Mouse (Mus musculus) intestine, embryonic 15.5 days (tissue): Measurements from ENCODE around the gene Cep85l. TPM values are rescaled to one million over a fixed set of nuclear protein-coding genes. Genes with fewer than 3 reads are reported as not detected.

Experiments
- ATAC-seq: fragments of 200-750 bp; cut with Nextera tagmentation; 2 replicates; pipeline ENCODE4 v1.8.0; 2017; ENCODE audit warnings: moderate TSS enrichment, moderate library complexity
- H3K27ac ChIP-seq: fragments of 300-500 bp; sonication (generic); 2 replicates; pipeline ENCODE4 v1.5.1; 2015; ENCODE audit warnings: mild to moderate bottlenecking, inconsistent platforms
- H3K27me3 ChIP-seq: fragments of 300-500 bp; sonication (generic); replicated peaks from 2 replicates; pipeline ENCODE4 v1.6.1; 2015; ENCODE audit warnings: inconsistent platforms
- H3K36me3 ChIP-seq: fragments of 300-500 bp; sonication (generic); 2 replicates; pipeline ENCODE4 v1.6.1; 2015; ENCODE audit warnings: inconsistent platforms
- H3K4me1 ChIP-seq: fragments of 300-500 bp; sonication (generic); replicated peaks from 2 replicates; pipeline ENCODE4 v1.6.1; 2015; ENCODE audit warnings: inconsistent platforms
- H3K4me2 ChIP-seq: fragments of 300-500 bp; sonication (generic); replicated peaks from 2 replicates; pipeline ENCODE4 v1.6.1; 2015; ENCODE audit warnings: mild to moderate bottlenecking, inconsistent platforms
- H3K4me3 ChIP-seq: fragments of 300-500 bp; sonication (generic); replicated peaks from 2 replicates; pipeline ENCODE4 v1.5.1; 2015; ENCODE audit warnings: inconsistent platforms
- H3K9ac ChIP-seq: fragments of 300-500 bp; sonication (generic); 2 replicates; pipeline ENCODE4 v1.6.1; 2015; ENCODE audit warnings: inconsistent platforms
- H3K9me3 ChIP-seq: fragments of 300-500 bp; sonication (generic); 2 replicates; pipeline ENCODE4 v1.6.1; 2016; ENCODE audit warnings: inconsistent platforms
- WGBS: fragments of 180-500 bp; shearing (Covaris S2); methylation state at CpG from one replicate; pipeline ENCODE4 v1.1.7; 2015; 5-methylcytosine and 5-hydroxymethylcytosine counted together
- polyA plus RNA-seq: library from polyadenylated mRNA; unstranded; fragments of >200 nt; fragmentation: Nextera tagmentation; extraction: Ambion mirVana; gene quantifications from 2 replicates; pipeline ENCODE4 v1.2.1, GENCODE M21; 2015

Cep85l gene
- polyA plus RNA-seq, 1 experiment from 2014 or later = 3.5 TPM

- Histone ChIP-seq H3K4me3 (no peak overlapping the region), H3K36me3 (no peaks in the 10 kb centered on the region), H3K9me3 (no peaks in the 10 kb centered on the region), H3K4me1 (no peaks in the 10 kb centered on the region), H3K27ac (no peak overlapping the region), H3K4me2 (no peak overlapping the region), H3K27me3 (no peaks in the 10 kb centered on the region), H3K9ac (no peak overlapping the region)
- WGBS = 79% methylated on average over 1 of the region's 1 CpGs
- ATAC-seq = no peak
Observed at GRCm38 (mm10) chr10:53349254-53349653, 30.5 kb downstream of the Cep85l start.

DNA sequence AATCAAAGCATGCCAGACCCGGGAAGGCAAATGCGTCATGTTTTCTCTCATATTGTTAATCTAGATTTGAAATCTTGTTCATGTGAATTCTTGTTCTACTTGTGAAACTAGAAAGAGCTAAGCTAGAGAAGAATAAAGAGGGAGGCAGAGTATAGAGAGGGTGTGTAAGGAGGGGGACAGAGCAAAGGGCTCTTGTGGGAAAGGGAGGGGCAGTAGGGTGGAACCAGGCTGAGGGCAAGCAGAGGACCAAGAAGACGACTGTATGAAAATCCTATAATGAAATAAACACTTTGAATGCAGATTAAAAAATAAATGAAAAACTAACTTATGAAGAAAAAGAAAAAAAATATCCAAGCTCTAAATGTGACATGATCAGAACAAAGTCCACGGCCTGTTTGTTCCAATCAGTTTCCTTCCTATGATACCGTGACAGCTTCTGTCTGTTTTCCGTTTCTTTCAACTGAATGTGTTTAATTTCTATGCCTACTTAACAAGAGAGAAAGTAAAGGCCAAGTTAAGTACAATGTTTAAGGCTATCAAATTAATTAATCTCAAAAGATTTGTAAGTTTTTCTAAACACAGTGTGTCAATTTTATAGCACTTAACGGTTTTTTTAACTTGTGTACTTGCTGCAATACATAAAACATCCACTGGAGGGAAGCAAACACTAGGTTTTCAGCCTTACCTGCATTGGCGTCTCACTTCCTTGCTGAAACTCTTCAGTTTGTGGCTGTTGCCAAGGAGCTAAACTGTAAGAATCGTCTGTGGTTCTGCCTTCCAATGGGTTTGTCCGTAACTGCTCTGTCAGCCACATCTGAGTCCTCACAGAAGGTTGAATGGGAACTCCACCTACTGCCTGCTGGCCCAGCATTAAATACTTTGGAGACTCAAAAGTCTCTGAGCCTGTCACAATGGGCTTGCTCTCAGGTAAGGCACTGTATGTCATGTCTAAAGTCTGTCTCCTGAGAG lies 31.7 kb downstream of the Cep85l start:
- Histone ChIP-seq H3K4me1 (peaks cover 3% of the 10 kb centered on the region; the same call in 1 of the 2 replicates), H3K36me3 (no peaks in the 10 kb centered on the region), H3K9me3 (no peaks in the 10 kb centered on the region), H3K4me3 (no peak overlapping the region), H3K27me3 (no peaks in the 10 kb centered on the region), H3K4me2 (no peak overlapping the region), H3K9ac (no peak overlapping the region), H3K27ac (no peak overlapping the region)
- peak; percentile 73; the same call in 1 of the 2 replicates for ATAC-seq
- WGBS = 56% methylated on average over 10 of the region's 10 CpGs

DNA sequence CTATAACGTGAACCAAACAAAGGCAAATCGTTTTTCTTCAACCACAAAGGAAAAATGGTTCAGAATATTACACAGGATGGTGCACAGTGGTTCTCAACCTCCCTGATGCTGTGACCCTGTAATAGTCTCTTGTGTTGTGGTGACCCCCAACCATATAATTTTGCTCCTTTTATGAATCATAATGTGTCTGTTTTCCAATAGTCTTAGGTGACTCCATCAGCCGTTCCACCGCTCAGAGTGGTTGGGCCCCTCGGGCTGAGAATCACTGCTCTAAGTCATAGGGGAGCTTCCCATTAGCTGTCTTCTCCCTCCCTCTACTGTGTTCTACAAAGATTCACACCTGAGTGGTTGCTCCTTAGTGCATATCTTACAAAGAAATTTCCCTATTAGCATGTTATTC lies 32.8 kb downstream of the Cep85l start:
- H3K27ac ChIP-seq = no peak overlapping the region
- H3K4me2 ChIP-seq = no peak overlapping the region
- ATAC-seq = 0 out of 2 replicates have a peak, but pooled peaks have one; percentile 6
- no peak overlapping the region for H3K4me3 ChIP-seq
- peaks cover 3% of the 10 kb centered on the region; the same call in 1 of the 2 replicates for H3K4me1 ChIP-seq
- 86% methylated on average over 5 of the region's 5 CpGs for WGBS
- H3K27me3 ChIP-seq = no peaks in the 10 kb centered on the region
- no peaks in the 10 kb centered on the region for H3K9me3 ChIP-seq
- no peaks in the 10 kb centered on the region for H3K36me3 ChIP-seq
- H3K9ac ChIP-seq = no peak overlapping the region

DNA sequence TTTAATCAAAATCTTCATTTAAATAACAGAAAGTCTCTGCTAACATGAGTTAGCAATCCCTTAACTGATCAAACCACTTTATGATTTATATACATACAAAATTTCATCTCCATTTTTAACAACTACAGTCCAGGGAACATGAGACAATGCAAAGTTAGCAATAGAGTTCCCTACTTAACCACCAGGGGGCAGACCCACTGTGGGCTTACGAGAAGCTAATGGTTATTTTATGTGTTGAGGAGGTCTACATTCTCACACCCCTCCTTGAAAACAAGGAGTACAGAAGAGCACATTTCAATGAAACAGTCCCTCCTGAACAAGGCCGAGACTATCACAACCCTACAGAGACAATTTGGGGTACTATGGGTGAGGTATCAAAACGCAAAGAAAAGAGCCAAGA lies 33.2 kb downstream of the Cep85l start:
- Histone ChIP-seq H3K27ac (no peak overlapping the region), H3K4me2 (no peak overlapping the region), H3K9ac (no peak overlapping the region), H3K36me3 (no peaks in the 10 kb centered on the region), H3K9me3 (no peaks in the 10 kb centered on the region), H3K4me3 (no peak overlapping the region), H3K27me3 (no peaks in the 10 kb centered on the region), H3K4me1 (peaks cover 3% of the 10 kb centered on the region; the same call in 1 of the 2 replicates)
- 0 out of 2 replicates have a peak, but pooled peaks have one; percentile 10 for ATAC-seq
- WGBS = 55% methylated on average over 3 of the region's 3 CpGs

- no peak overlapping the region for H3K27ac ChIP-seq
- no peak overlapping the region for H3K4me3 ChIP-seq
- no peaks in the 10 kb centered on the region for H3K27me3 ChIP-seq
- no peak for ATAC-seq
- H3K9ac ChIP-seq = no peak overlapping the region
- WGBS = 88% methylated on average over 4 of the region's 4 CpGs
- no peak overlapping the region for H3K4me2 ChIP-seq
- no peaks in the 10 kb centered on the region for H3K36me3 ChIP-seq
- no peaks in the 10 kb centered on the region for H3K9me3 ChIP-seq
- peaks cover 3% of the 10 kb centered on the region; the same call in 1 of the 2 replicates for H3K4me1 ChIP-seq
Observed at GRCm38 (mm10) chr10:53345508-53345907, 34.2 kb downstream of the Cep85l start.

DNA sequence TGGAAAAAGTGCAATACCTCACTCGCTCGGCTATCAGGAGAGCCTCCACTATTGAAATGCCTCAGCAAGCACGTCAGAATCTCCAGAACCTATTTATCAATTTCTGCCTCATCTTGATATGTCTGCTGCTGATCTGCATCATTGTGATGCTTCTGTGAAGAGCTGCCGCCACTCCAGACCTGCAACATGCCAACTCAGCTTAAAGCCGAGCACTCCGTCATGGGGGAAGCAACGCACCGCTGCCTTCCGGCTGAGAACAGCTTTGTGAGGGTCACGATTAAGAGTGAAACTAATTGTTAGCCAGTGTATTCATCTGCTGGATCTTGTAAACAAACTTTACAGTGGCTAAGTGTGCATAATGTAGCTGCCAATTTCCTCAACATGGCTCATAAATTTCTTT lies 35.9 kb downstream of the Cep85l start:
- no peak for ATAC-seq
- Histone ChIP-seq H3K27me3 (no peaks in the 10 kb centered on the region), H3K4me3 (no peak overlapping the region), H3K27ac (no peak overlapping the region), H3K4me2 (0 out of 2 replicates have a peak overlapping the region, but pooled peaks have one; percentile 20), H3K9ac (no peak overlapping the region), H3K9me3 (no peaks in the 10 kb centered on the region), H3K4me1 (peaks cover 3% of the 10 kb centered on the region; the same call in 1 of the 2 replicates), H3K36me3 (no peaks in the 10 kb centered on the region)
- 56% methylated on average over 10 of the region's 10 CpGs for WGBS

DNA sequence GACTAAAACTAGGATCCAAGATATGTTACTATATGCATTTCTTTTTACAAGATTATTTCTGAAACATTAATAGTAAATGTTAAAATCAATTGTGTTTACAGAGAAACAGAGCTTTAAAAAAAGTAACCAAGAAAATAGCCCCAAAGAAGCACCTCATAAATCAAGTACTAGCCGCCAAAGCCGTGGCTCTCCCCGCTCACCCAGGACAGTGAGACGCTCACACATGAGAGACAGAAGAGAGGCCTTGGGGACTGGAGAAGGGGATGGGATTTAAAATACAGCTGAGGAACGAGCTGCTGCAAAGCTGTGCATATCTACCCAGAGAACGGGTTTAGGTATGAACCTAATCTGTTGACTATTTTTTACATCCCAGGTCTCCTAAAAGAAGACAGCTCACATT lies 36.4 kb downstream of the Cep85l start:
- peaks cover 3% of the 10 kb centered on the region; the same call in 1 of the 2 replicates for H3K4me1 ChIP-seq
- 32% methylated on average over 6 of the region's 6 CpGs for WGBS
- no peak for ATAC-seq
- no peak overlapping the region for H3K27ac ChIP-seq
- no peaks in the 10 kb centered on the region for H3K9me3 ChIP-seq
- H3K27me3 ChIP-seq = no peaks in the 10 kb centered on the region
- no peak overlapping the region for H3K9ac ChIP-seq
- no peaks in the 10 kb centered on the region for H3K36me3 ChIP-seq
- H3K4me2 ChIP-seq = no peak overlapping the region
- no peak overlapping the region for H3K4me3 ChIP-seq

- Histone ChIP-seq H3K27ac (no peak overlapping the region), H3K9me3 (no peaks in the 10 kb centered on the region), H3K27me3 (no peaks in the 10 kb centered on the region), H3K9ac (no peak overlapping the region), H3K4me3 (no peak overlapping the region), H3K4me1 (peaks cover 3% of the 10 kb centered on the region; the same call in 1 of the 2 replicates), H3K4me2 (no peak overlapping the region), H3K36me3 (no peaks in the 10 kb centered on the region)
- ATAC-seq = no peak
- WGBS = 87% methylated on average over 9 of the region's 9 CpGs
Observed at GRCm38 (mm10) chr10:53342166-53342728, 37.5 kb downstream of the Cep85l start.

DNA sequence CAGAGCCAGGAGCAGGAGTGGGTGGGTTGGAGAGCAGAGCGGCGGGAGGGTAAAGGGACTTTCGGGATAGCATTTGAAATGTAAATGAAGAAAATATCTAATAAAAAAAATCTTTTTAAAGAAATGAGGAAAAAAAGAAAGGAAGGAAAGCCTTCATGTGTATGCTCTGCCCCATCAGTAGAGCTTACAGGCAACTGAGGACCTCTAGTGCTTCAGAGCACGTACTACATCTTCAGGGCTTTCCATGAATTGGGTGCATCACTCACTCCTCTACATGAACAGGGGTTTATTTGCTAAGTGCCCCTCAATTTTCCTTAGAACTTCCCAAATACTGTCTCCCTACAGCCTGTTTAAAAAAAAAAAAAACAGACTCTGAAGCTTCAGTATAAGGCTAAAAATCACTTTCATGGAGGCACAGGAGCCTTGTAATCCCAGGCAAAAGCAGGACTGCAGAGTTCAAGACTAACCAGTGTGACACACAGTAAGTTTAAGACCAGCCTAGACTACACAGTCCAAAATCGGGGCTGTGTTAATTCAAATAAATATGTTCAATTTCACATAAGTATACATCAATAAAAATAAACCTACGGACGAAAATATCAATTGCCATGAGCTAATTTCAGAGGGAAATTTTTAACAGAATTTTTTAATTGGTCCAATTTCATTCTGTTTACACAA lies 38.3 kb downstream of the Cep85l start:
- H3K4me1 ChIP-seq = peaks cover 3% of the 10 kb centered on the region; the same call in 1 of the 2 replicates
- no peak overlapping the region for H3K4me3 ChIP-seq
- H3K9ac ChIP-seq = no peak overlapping the region
- no peaks in the 10 kb centered on the region for H3K9me3 ChIP-seq
- 82% methylated on average over 7 of the region's 7 CpGs for WGBS
- no peaks in the 10 kb centered on the region for H3K36me3 ChIP-seq
- H3K4me2 ChIP-seq = no peak overlapping the region
- no peak overlapping the region for H3K27ac ChIP-seq
- H3K27me3 ChIP-seq = no peaks in the 10 kb centered on the region
- no peak for ATAC-seq

DNA sequence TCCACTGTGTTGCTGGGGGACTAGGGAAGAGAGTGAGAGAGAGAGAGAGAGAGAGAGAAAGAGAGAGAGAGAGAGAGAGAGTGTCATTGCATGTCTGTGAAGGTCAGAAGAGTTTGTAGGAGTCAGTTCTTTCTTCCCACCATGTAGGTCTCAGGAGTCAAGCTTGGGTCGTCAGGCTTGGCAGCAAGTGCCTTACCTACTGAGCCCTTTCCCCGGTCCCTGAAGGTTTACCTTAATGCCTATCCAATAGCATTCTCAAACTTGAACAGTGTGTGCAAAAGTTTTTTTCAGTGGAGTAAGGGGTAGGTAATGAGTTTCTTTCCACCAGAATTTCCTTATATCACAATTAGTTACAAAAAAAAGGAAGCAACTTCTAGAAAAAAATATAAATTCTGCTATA lies 40.7 kb downstream of the Cep85l start:
- Histone ChIP-seq H3K9me3 (no peaks in the 10 kb centered on the region), H3K27ac (no peak overlapping the region), H3K4me1 (peaks cover 3% of the 10 kb centered on the region; the same call in 1 of the 2 replicates), H3K27me3 (no peaks in the 10 kb centered on the region), H3K4me2 (no peak overlapping the region), H3K4me3 (no peak overlapping the region), H3K36me3 (no peaks in the 10 kb centered on the region), H3K9ac (no peak overlapping the region)
- ATAC-seq = no peak
- 51% methylated on average over 2 of the region's 2 CpGs for WGBS

DNA sequence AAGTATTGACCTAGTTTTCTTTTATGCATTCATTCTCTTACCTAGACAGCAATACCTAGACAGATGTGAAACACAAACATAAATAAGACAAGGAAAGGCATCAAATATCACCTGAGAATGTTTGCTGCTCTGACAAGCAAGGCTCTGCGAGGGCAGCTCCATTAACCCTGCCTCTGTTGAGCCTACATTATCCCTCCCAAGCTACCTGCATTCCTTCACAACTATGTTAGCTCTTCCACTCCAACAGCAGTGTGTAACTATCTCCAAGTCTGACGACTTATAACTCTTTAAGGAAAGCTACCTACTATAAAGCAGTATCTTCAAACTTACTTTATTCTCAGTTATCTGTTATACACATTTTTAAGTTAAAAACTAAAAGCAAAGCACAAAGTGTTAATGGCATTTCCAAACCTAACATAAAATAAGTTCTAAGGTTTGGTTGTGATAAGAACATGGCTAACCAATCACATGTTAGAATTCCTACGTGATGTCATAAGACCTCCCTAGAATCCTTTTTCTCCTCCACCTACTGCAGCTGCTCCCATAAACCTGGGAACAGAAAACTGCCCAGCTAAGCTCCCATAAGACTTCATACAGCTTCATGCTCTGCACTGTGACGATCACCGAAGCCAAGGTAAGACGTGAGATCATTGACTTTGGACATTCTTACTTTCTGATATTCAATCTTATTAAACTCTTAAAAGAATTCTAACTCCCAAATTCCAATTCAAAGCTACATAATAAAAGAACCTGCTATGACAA lies 42.4 kb downstream of the Cep85l start, which contains the start of gene Pln:
TSS of gene Pln (plus strand) at position 506 of the 762 bp plus-strand sequence.
- Histone ChIP-seq H3K27me3 (no peaks in the 10 kb centered on the region), H3K36me3 (no peaks in the 10 kb centered on the region), H3K4me3 (no peak within 1 kb of the TSS), H3K9me3 (no peaks in the 10 kb centered on the region), H3K4me1 (no peaks in the 10 kb centered on the region), H3K4me2 (no peak within 1 kb of the TSS), H3K27ac (0 out of 2 replicates have a peak within 1 kb of the TSS, but pooled peaks have one; percentile 40), H3K9ac (no peak within 1 kb of the TSS)
- 70% methylated on average over 6 of the region's 6 CpGs for WGBS
- no peak for ATAC-seq
